Mouse (Mus musculus) liver, adult 2 months (tissue): ENCODE measurements at regions not wholly inside any gene's neighbourhood (a gene's known extent, or its start where the extent isn't known, plus 50 kb on each side); places are given as distances from the start of the nearest gene placed in this dataset.

ENCODE experiments used
- DNase-seq: peaks from one replicate; pipeline ENCODE4 v3.0.0-alpha.2; 2011; ENCODE audit warnings: low read depth, low spot score; ENCODE audit errors: extremely low read depth
- H3K27ac ChIP-seq: fragments of 200-500 bp; replicated peaks from 2 replicates; pipeline ENCODE4 v1.5.1; 2012; ENCODE audit warnings: low read depth, mild to moderate bottlenecking, control low read depth, inconsistent platforms, low read length; ENCODE audit not compliant: insufficient read depth
- H3K27me3 ChIP-seq: fragments of 200-500 bp; 2 replicates; pipeline ENCODE4 v1.6.1; 2012; ENCODE audit warnings: mild to moderate bottlenecking, moderate library complexity, low read length, inconsistent platforms; ENCODE audit not compliant: control insufficient read depth, insufficient read depth
- H3K36me3 ChIP-seq: fragments of 200-500 bp; 2 replicates; pipeline ENCODE4 v1.6.1; 2012; ENCODE audit warnings: low read length, inconsistent platforms; ENCODE audit not compliant: control insufficient read depth, insufficient read depth
- H3K4me1 ChIP-seq: fragments of 200-500 bp; 2 replicates; pipeline ENCODE4 v1.6.1; 2011; ENCODE audit warnings: low read length; ENCODE audit not compliant: control insufficient read depth, insufficient read depth
- H3K4me3 ChIP-seq: fragments of 200-500 bp; 2 replicates; pipeline ENCODE4 v1.5.1; 2011; ENCODE audit warnings: low read depth, mild to moderate bottlenecking, control low read depth, low read length, moderate library complexity; ENCODE audit not compliant: insufficient read depth
- H3K79me2 ChIP-seq: fragments of 200-500 bp; 2 replicates; pipeline ENCODE4 v1.6.1; 2012; ENCODE audit warnings: inconsistent platforms, mild to moderate bottlenecking, low read length, moderate library complexity; ENCODE audit not compliant: control insufficient read depth, insufficient read depth
- H3K9ac ChIP-seq: fragments of 200-500 bp; 2 replicates; pipeline ENCODE4 v1.6.1; 2012; ENCODE audit warnings: low read depth, mild to moderate bottlenecking, control low read depth, inconsistent platforms, low read length
- CTCF ChIP-seq: fragments of 200-500 bp; IDR thresholded peaks from 2 replicates; pipeline ENCODE4 v1.5.1; 2011; ENCODE audit warnings: low read depth, low read length, control low read depth
- POLR2A ChIP-seq: fragments of 200-500 bp; IDR thresholded peaks from 2 replicates; pipeline ENCODE4 v1.6.1; 2011; ENCODE audit warnings: low read length, control low read depth; ENCODE audit not compliant: insufficient read depth; ENCODE audit errors: extremely low read depth
- WGBS: fragments of 180-500 bp; shearing (Covaris S2); methylation state at CpG from one replicate; pipeline ENCODE4 v1.1.7; 2018; 5-methylcytosine and 5-hydroxymethylcytosine counted together

GRCm38 (mm10) chr12:16436255-16436654, 174.5 kb downstream of the Lpin1 start:
- TF ChIP-seq CTCF (no peak), POLR2A (no peak)
- 78% methylated on average over 1 of the region's 1 CpGs for WGBS
- no peaks in the 10 kb centered on the region for H3K4me1 ChIP-seq
- peak; percentile 64 for DNase-seq
- H3K27me3 ChIP-seq, result 0 out of 2 replicates have a peak, but pooled peaks cover 2% of the 10 kb centered on the region
- H3K79me2 ChIP-seq, result no peaks in the 10 kb centered on the region
- no peak overlapping the region for H3K9ac ChIP-seq
- no peak overlapping the region for H3K4me3 ChIP-seq
- no peaks in the 10 kb centered on the region for H3K36me3 ChIP-seq
- H3K27ac ChIP-seq, result no peak overlapping the region

GRCm38 (mm10) chr12:16434739-16435138, 176.0 kb downstream of the Lpin1 start:
- Histone ChIP-seq H3K27ac (no peak overlapping the region), H3K4me3 (no peak overlapping the region), H3K36me3 (no peaks in the 10 kb centered on the region), H3K9ac (no peak overlapping the region), H3K4me1 (no peaks in the 10 kb centered on the region), H3K27me3 (0 out of 2 replicates have a peak, but pooled peaks cover 2% of the 10 kb centered on the region), H3K79me2 (no peaks in the 10 kb centered on the region)
- no peak for DNase-seq
- TF ChIP-seq POLR2A (no peak), CTCF (no peak)
- WGBS, result 40% methylated on average over 1 of the region's 1 CpGs

- Histone ChIP-seq H3K4me1 (no peaks in the 10 kb centered on the region), H3K9ac (no peak overlapping the region), H3K4me3 (no peak overlapping the region), H3K79me2 (no peaks in the 10 kb centered on the region), H3K36me3 (no peaks in the 10 kb centered on the region), H3K27me3 (0 out of 2 replicates have a peak, but pooled peaks cover 2% of the 10 kb centered on the region), H3K27ac (no peak overlapping the region)
- DNase-seq, result no peak
- TF ChIP-seq POLR2A, result no peak
- TF ChIP-seq CTCF, result no peak
- 62% methylated on average over 1 of the region's 1 CpGs for WGBS
Observed at GRCm38 (mm10) chr12:16434225-16434624, 176.5 kb downstream of the Lpin1 start.

GRCm38 (mm10) chr12:16425980-16426379, 184.8 kb downstream of the Lpin1 start:
- no peaks in the 10 kb centered on the region for H3K79me2 ChIP-seq
- H3K4me1 ChIP-seq, result no peaks in the 10 kb centered on the region
- no peaks in the 10 kb centered on the region for H3K36me3 ChIP-seq
- H3K9ac ChIP-seq, result no peak overlapping the region
- H3K4me3 ChIP-seq, result no peak overlapping the region
- DNase-seq, result no peak
- no peaks in the 10 kb centered on the region for H3K27me3 ChIP-seq
- 69% methylated on average over 5 of the region's 5 CpGs for WGBS
- TF ChIP-seq CTCF (no peak), POLR2A (no peak)
- H3K27ac ChIP-seq, result no peak overlapping the region

GRCm38 (mm10) chr12:16424526-16424925, 186.2 kb downstream of the Lpin1 start:
- Histone ChIP-seq H3K4me1 (no peaks in the 10 kb centered on the region), H3K4me3 (no peak overlapping the region), H3K27me3 (no peaks in the 10 kb centered on the region), H3K79me2 (no peaks in the 10 kb centered on the region), H3K36me3 (no peaks in the 10 kb centered on the region), H3K27ac (no peak overlapping the region), H3K9ac (no peak overlapping the region)
- WGBS, result 92% methylated on average over 4 of the region's 4 CpGs
- TF ChIP-seq CTCF (no peak), POLR2A (no peak)
- DNase-seq, result no peak

GRCm38 (mm10) chr12:16395720-16396119, 215.0 kb downstream of the Lpin1 start:
- Histone ChIP-seq H3K27me3 (no peaks in the 10 kb centered on the region), H3K36me3 (no peaks in the 10 kb centered on the region), H3K27ac (no peak overlapping the region), H3K4me3 (no peak overlapping the region), H3K9ac (no peak overlapping the region), H3K4me1 (no peaks in the 10 kb centered on the region), H3K79me2 (no peaks in the 10 kb centered on the region)
- no peak for DNase-seq
- TF ChIP-seq POLR2A, result no peak
- TF ChIP-seq CTCF, result no peak
- 75% methylated on average over 2 of the region's 2 CpGs for WGBS
